Mouse (Mus musculus): ENCODE data around the gene Col4a3bp.

- no peak for TF ChIP-seq CTCF (IDR thresholded peaks at IDR 0.05; ENCODE audit: control insufficient read depth, insufficient read depth, low read length)
- TF ChIP-seq POLR2A (IDR thresholded peaks at IDR 0.05; ENCODE audit: borderline replicate concordance, control insufficient read depth, low read depth, low read length) = no peak
Observed at GRCm38 (mm10) chr13:96604242-96604641, 61.8 kb downstream of the Col4a3bp start.

Data from bone marrow, adult 2 months (tissue).